In the genomic region with DNA sequence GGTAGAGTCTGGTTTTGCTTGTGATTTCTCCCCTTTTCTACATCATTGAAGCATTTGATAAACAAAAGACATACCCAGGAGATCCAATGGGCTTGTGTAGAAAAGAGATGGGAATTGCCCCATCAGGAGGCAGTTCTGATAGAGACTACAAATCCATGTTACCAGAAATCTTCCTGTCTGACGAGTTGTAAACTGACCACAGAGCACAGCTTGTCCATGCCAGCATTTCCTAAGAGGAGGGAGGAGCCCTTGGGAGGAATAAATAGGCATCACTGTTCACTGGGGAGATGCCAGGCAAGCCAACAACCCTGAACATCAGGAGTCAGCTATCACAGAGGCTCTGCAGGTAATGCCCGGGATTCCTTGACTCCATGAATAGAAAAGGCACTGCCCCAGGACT, we compare ENCODE assay signal across 38 mouse cellular contexts. TPM values are rescaled to one million over a fixed set of nuclear protein-coding genes. Genes with fewer than 3 reads are reported as not detected.
"Had no signal": no experiment of that assay in that cellular context is flagged by ENCODE, and none has a peak within 500 bp of the region (broad histone marks: within the 10 kb centered on the region; RNA-seq: fewer than 3 reads in every experiment).

No protein-coding gene starts in this region.

RNA-seq across cellular contexts. Expression of gene Serpina3n, which starts 19.7 kb away (rescaled TPM):
- total RNA-seq: megakaryocyte progenitor cell, adult 5-6 weeks; megakaryocyte-erythroid progenitor cell, adult 5-6 weeks; monocyte, adult 5-6 weeks had no signal
- polyA plus RNA-seq: limb, embryonic 10.5 days; limb, embryonic 12.5 days; liver, embryonic 11.5 days; liver, embryonic 12.5 days; lung, embryonic 14.5 days; macrophage; midbrain, embryonic 10.5 days; midbrain, embryonic 11.5 days; midbrain, embryonic 12.5 days; midbrain, embryonic 13.5 days; neural tube, embryonic 11.5 days had no signal

RNA-seq across cellular contexts. Expression of gene Serpina3k, which starts 48.6 kb away (rescaled TPM):
- total RNA-seq: left cerebral cortex, adult 2 months; left cerebral cortex, adult 8-10 months; left cerebral cortex, postnatal 10 days; left cerebral cortex, postnatal 14 days; left cerebral cortex, postnatal 25 days; left cerebral cortex, postnatal 36 days; left cerebral cortex, postnatal 4 days; megakaryocyte progenitor cell, adult 5-6 weeks; megakaryocyte, adult 5-6 weeks; megakaryocyte-erythroid progenitor cell, adult 5-6 weeks; midbrain, postnatal 0 days; monocyte, adult 5-6 weeks had no signal
- polyA plus RNA-seq: limb, embryonic 10.5 days; limb, embryonic 12.5 days; limb, embryonic 13.5 days; limb, embryonic 14.5 days; limb, embryonic 15.5 days; liver, embryonic 11.5 days; liver, embryonic 12.5 days; liver, embryonic 13.5 days; liver, embryonic 14.5 days; liver, embryonic 15.5 days; liver, embryonic 16.5 days; lung, embryonic 14.5 days; lung, embryonic 15.5 days; lung, embryonic 16.5 days; macrophage; midbrain, embryonic 10.5 days; midbrain, embryonic 11.5 days; midbrain, embryonic 12.5 days; midbrain, embryonic 13.5 days; midbrain, embryonic 14.5 days; midbrain, embryonic 15.5 days; midbrain, embryonic 16.5 days; midbrain, postnatal 0 days; myocyte; neural tube, embryonic 11.5 days; neural tube, embryonic 12.5 days had no signal

RNA-seq across cellular contexts. Expression of gene Serpina3m, which starts 48.6 kb away (rescaled TPM):
- total RNA-seq: left cerebral cortex, adult 2 months; left cerebral cortex, postnatal 10 days; left cerebral cortex, postnatal 14 days; left cerebral cortex, postnatal 36 days; left cerebral cortex, postnatal 4 days; megakaryocyte progenitor cell, adult 5-6 weeks; megakaryocyte, adult 5-6 weeks; megakaryocyte-erythroid progenitor cell, adult 5-6 weeks; midbrain, postnatal 0 days; monocyte, adult 5-6 weeks had no signal
- polyA plus RNA-seq: limb, embryonic 10.5 days; limb, embryonic 12.5 days; limb, embryonic 13.5 days; limb, embryonic 14.5 days; limb, embryonic 15.5 days; liver, embryonic 11.5 days; liver, embryonic 12.5 days; liver, embryonic 13.5 days; liver, embryonic 15.5 days; lung, embryonic 14.5 days; lung, embryonic 15.5 days; lung, embryonic 16.5 days; lung, postnatal 0 days; macrophage; midbrain, embryonic 10.5 days; midbrain, embryonic 11.5 days; midbrain, embryonic 12.5 days; midbrain, embryonic 13.5 days; midbrain, embryonic 14.5 days; midbrain, embryonic 15.5 days; midbrain, embryonic 16.5 days; midbrain, postnatal 0 days; myocyte; neural tube, embryonic 11.5 days; neural tube, embryonic 12.5 days had no signal
